Mouse (Mus musculus): ENCODE results near the gene Lrr1.
A peak's percentile ranks its signal among the peaks of the same experiment; 100 is the strongest.
"Not testable (repeated sequence)": the region's sequence is repeated elsewhere in the genome, so short reads cannot be mapped to it uniquely, and the experiment has no call there.

Gene Lrr1

DNA sequence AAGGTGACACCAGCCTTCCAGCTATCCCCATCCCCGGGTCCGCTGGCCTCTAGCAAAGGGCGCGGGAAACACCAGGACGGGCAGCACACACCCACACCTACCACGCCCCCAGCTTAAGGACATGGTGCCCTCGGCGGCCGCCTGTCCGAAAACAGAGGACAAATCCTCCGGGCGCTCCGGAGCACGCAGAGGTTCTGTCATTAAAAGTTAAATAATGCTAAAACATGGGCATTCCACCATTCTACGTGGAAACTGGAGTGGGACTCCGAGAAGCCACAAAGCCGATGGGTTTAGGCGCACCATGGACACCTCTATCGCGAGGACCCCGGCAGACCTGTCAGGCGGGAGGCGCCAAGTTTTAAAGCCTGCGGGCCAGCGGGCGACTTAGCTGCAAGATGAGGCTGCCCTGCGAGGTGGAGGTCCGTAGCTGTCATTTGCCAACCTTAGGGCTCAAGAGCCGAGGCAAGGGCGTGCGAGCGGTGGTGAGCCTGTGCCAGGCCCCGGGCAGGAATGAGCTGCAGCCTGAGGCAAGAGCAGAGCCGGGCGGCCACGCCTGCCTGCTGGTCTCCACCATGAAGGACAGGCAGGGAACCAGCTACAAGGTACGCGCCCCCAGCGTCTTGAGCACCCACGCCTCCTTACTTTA is at the start of gene Lrr1:
Gene Lrr1 (plus strand): TSS at position 354 of the 646 bp plus-strand sequence.
- peak; percentile 89 to 90 for DNase-seq (ENCODE audit: low spot score in 2 of 2)

DNA sequence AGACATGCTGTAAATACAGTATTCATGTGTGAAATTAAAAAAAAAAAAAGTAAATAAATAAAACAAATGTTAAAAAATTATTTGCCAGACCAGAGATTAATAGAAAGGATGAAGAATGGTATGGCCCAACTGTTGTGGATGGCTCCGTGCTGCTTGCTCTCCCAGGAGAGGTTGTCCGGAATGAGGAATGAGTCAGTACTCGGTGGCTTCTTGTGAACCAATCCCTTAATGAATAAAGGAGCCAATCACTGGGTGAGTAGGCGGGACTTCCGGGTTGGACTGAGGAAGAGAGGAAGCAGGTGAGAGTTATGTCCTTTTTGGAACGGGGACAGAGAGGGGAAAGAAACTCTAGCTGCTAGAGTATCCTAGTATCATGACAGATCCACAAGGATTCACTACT is 48.7 kb upstream of the Lrr1 start:
- DNase-seq (ENCODE audit: low spot score in 2 of 2) = no peak

GRCm38 (mm10) chr12:69122801-69123200 is 45.8 kb upstream of the Lrr1 start:
- DNase-seq (ENCODE audit: low spot score in 2 of 2) = no peak

DNA sequence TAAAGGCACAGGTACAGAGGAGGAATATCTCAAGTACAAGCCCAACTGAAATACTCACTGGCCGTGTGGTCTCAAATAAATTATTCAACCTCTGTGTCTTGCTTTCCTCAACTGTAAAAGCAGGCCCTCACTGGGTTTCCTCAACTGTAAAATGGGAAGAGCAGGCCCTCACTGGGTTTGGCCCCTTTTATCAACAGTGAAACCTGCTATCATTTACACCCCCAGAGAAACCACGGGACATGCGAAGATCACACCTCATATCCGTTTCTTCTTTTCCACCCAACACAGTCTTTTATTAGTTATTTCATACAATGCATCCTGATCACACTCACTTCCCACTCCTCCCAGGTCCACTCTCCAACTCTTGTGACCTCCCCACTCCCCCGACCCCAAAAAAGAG is 43.5 kb upstream of the Lrr1 start:
- DNase-seq (ENCODE audit: low spot score in 2 of 2) = no peak

- DNase-seq (ENCODE audit: low spot score in 2 of 2) = peak; percentile 3 to 26
Observed at GRCm38 (mm10) chr12:69127170-69127569, 41.4 kb upstream of the Lrr1 start.

DNA sequence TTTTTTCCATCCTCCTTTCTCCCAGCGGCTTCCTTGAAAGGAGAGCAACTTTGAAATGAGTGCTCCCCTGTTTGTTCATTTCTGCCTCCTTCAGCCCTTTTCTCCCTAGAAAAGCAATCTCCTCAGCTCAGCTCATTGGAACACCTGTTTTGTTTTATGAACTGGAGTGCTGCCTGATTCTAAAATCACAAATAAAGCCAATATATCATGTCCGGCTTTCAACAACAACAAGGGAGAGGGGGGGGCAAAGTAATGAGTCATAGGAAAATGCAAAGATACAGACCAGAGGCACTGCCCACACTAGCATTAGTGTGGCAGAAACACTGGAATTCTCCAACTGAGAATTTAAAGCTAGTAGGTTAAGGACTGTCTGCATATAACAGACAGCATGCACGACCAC is 41.0 kb upstream of the Lrr1 start:
- no peak for DNase-seq (ENCODE audit: low spot score in 2 of 2)

- peak in 1 of 2 experiments; percentile 1 for DNase-seq (ENCODE audit: low spot score in 2 of 2)
Observed at GRCm38 (mm10) chr12:69129634-69130310, 38.8 kb upstream of the Lrr1 start.

DNA sequence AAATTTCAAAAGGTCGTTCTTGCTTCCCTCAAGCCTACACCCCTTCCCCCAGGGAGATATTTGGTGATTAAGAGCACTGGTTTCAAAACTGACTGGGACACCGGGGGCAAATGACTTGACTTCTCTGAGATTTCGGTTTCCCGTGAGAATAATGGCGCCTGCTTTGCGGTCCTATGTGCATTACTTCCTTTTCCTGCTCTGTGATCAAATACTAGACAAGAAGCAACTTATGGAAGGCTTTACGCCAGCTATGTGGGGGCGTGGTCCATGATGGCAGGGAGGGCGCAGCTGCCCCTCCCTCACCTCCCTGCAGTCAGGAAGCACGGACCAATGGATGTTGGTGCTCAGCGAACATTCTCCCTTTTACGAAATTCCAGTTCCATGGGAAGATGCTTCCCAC is 38.1 kb upstream of the Lrr1 start:
- no peak for DNase-seq (ENCODE audit: low spot score in 2 of 2)

- DNase-seq (ENCODE audit: low spot score in 2 of 2) = no peak
Observed at GRCm38 (mm10) chr12:69131267-69131666, 37.3 kb upstream of the Lrr1 start.

DNA sequence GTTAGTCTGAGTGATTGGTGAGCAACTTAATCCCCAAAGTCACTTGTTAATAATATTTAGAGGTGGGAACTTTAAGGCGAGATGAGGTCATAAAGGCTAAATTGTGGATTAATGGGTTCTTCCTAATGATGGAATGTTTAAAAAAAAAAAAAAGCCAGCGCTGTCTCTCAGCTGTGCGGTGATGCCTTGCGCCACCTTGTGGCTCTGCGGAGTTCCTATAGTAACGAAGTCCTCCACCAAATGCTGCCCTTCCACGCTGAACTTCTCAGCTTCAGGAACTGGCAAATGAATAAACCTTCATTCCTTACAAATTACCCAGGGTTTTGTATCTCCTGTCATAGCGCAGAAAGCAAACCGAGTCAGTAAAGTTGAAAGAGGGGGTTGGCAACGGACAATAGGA is 36.6 kb upstream of the Lrr1 start:
- peak in 1 of 2 experiments; percentile 15 for DNase-seq (ENCODE audit: low spot score in 2 of 2)

DNA sequence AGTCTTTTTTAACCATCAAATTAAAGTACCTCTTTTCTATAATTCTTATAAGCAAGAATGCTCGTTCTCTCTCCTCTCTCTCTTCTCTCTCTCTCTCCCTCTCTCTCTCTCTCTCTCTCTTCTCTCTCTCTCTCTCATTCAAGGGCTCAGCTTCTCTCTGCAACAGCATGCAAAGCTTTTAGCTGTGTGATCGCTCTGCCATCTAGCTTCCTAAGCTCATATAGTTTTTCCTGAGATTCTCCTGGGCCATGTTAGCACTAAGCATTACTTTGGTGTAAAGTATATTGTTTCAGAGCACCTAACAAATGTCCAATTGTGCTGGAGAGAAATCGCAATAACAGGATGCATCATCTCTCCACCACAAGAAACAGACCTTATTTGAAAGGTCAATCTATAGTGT is 29.4 kb upstream of the Lrr1 start:
- DNase-seq (ENCODE audit: low spot score in 2 of 2) = no peak

DNA sequence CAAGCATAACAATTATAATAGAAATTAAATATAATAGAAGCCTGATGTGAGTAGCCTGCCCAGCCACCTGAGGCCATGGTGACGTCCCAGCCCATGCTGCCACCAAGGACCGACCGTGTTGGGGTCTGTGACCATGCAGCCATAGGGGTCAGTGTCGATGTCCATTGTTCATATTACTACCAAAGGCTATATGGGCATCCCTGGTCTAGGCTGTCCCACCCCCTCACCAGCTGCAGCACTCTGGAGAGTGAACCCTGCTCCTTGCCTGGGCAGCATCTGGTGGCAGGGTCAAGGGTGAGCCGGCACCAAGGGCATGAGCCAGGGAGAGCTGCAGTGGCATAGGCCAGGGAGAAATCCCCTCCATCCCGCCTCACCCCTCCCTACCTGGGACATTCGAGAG is 28.8 kb upstream of the Lrr1 start:
- DNase-seq (ENCODE audit: low spot score in 2 of 2) = no peak

DNA sequence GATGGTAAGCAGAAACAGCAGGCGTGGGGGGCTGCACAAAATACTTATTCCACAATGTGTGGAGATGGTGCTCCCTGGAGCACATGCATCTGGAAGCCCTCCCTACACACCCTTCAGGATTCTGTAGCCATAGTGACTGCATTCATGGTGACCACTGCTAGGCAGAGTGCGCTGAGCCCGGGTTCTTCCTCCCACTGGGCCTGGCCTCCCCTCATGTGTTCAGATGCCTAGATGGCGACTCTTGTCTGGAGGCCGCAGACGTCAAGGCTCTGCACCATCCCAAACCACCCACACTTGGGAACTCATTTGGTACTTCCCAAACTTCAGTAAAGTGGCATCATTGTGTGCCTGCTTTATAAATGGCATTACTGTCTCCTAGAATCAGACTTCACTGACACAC is 25.2 kb upstream of the Lrr1 start:
- DNase-seq (ENCODE audit: low spot score in 2 of 2) = no peak

- DNase-seq (ENCODE audit: low spot score in 2 of 2) = no peak
Observed at GRCm38 (mm10) chr12:69147166-69147735, 21.4 kb upstream of the Lrr1 start.

- no peak for DNase-seq (ENCODE audit: low spot score in 2 of 2)
Observed at GRCm38 (mm10) chr12:69150049-69150448, 18.6 kb upstream of the Lrr1 start.

DNA sequence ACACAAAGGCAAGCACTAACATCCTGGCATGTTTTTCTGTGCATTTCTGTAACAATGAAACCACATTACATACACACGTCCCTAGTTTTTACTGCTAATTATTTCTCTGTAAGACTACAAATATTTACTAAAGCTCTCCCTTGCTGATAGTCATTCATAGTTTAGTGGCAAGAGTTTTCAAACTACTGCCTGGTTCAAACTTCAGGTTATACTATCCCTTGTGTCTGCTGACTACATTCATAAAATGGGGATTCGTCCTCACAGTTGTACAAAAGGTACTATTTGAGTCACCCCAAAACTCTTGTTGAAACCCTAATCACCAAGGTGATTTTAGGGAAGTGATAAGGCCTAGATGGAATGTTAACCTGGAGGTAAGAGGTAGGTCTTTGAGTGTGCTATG is 12.7 kb upstream of the Lrr1 start:
- no peak for DNase-seq (ENCODE audit: low spot score in 2 of 2)

DNA sequence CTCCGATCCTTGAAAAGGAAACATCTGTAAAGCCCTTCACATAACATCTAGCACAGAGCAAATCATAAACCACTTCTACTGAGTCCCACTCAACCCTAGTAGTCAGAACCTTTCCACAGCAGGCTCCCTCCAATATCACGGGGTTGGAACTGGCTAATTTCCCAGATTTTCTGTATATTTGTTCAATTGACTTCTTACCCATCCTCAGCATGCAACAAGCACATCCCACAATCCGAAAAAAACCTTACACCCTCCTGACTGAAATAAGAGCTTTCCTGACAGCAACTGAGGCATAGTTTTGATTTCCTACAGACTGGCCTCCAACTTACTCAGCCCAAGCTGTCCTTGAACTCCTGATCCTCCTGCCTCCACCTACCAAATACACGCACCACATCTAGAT is 12.2 kb upstream of the Lrr1 start:
- no peak for DNase-seq (ENCODE audit: low spot score in 2 of 2)

DNA sequence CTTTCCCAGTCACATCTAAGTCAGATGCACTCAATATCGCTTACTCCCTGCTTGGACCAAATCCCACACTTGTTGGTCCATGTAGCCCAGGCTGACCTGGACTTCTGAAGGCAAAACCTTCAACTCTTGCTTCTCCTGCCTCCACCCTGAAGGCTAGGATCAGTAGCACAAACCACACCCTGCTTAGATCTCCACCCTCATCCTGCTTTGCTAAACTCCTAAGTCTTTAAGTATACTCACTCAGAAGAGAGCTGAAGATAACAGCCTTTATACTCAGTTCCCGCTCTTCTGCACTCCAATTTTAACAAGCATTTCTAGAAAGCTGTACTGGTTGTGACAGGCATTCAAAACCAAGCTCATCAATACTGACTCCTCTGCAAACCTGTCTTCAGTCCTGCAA is 11.5 kb upstream of the Lrr1 start:
- DNase-seq (ENCODE audit: low spot score in 2 of 2) = no peak

- no peak for DNase-seq (ENCODE audit: low spot score in 2 of 2)
Observed at GRCm38 (mm10) chr12:69158366-69158764, 10.2 kb upstream of the Lrr1 start.

DNA sequence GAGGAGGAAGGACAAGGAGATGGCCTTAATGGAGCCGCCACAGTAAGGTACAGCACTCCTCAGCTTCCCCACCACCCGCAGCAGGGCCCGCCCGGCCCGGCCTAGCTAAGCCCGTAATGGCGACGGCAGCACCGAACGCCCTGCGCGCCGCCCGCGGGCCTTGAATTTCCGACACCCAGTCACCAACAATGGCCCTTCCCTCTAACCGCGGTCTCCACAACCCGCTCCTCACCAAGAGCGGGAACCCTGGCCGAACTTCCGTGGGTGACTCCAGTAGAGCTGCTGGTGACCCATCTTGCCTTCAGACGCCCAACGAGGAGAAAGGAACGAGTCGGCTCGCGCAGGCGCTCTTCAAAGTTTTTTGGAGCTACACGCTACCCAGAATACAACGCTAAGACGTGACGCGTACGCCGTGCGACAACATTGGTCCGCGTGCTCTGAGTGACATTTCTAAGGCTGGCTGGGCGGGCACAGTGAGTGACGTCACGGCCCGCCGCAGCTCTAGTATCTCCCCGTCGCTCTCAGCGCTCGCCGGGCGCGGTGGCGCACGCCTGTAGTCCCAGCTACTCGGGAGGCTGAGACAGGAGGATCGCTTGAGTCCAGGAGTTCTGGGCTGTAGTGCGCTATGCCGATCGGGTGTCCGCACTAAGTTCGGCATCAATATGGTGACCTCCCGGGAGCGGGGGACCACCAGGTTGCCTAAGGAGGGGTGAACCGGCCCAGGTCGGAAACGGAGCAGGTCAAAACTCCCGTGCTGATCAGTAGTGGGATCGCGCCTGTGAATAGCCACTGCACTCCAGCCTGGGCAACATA is 9.6 kb upstream of the Lrr1 start, which contains the start of gene Rps29:
Gene Rps29 (minus strand): TSS at position 422 of the 813 bp plus-strand sequence.
- DNase-seq (ENCODE audit: low spot score in 2 of 2) = peak; percentile 96 to 97

GRCm38 (mm10) chr12:69159578-69159940 is 9.1 kb upstream of the Lrr1 start:
- peak; percentile 5 to 47 for DNase-seq (ENCODE audit: low spot score in 2 of 2)

GRCm38 (mm10) chr12:69160677-69161076 is 7.9 kb upstream of the Lrr1 start:
- not testable (repeated sequence) for DNase-seq (ENCODE audit: low spot score in 2 of 2)

All from natural killer cell, adult 2 months (primary cell).